Mouse (Mus musculus): Measurements from ENCODE around the gene Rsad1. TPM values are rescaled to one million over a fixed set of nuclear protein-coding genes. Genes with fewer than 3 reads are reported as not detected.

The Rsad1 gene
- polyA plus RNA-seq, 1 experiment, result 3.2 TPM

DNA sequence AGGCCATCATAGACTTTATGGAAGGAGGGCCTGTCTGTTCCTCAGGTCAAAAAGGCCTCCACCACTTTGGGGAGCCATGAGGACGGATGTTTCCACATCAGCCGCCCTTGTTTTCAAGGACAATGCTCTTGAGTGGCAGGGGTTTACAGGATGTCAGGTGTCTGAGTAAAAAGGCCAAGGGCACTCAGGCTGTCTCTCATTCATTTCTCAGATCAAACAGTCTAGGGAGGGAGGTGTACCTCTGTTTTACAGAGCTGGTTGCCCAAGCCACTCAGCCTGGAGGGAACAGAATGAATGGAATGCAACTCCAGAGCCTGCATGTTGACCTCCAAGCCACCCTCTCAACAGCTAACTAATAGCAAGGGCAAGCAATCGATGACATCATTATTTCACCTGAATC lies 53.6 kb downstream of the Rsad1 start:
- TF ChIP-seq CTCF (IDR thresholded peaks at IDR 0.05; ENCODE audit: low read depth, low read length), result no peak
- no peak for TF ChIP-seq EP300 (IDR thresholded peaks at IDR 0.05; ENCODE audit: insufficient read depth, low read depth, low read length)
- TF ChIP-seq POLR2A (IDR thresholded peaks at IDR 0.05; ENCODE audit: insufficient read depth, low read length), result no peak
- Histone ChIP-seq H3K4me3 (ENCODE audit: low read depth, low read length) (no peak overlapping the region), H3K27me3 (ENCODE audit: control insufficient read depth, insufficient read depth, low read length, poor library complexity, severe bottlenecking) (no peaks in the 10 kb centered on the region), H3K36me3 (ENCODE audit: control insufficient read depth, insufficient read depth, low read length, poor library complexity, severe bottlenecking) (no peaks in the 10 kb centered on the region), H3K9ac (ENCODE audit: low read depth, poor library complexity, severe bottlenecking) (no peak overlapping the region), H3K9me3 (replicated peaks; ENCODE audit: control insufficient read depth, insufficient read depth, low read length, poor library complexity, severe bottlenecking) (no peaks in the 10 kb centered on the region), H3K27ac (ENCODE audit: insufficient read depth, low read length) (no peak overlapping the region), H3K4me1 (ENCODE audit: control insufficient read depth, insufficient read depth, low read length) (peaks cover 2% of the 10 kb centered on the region)

- H3K27ac ChIP-seq (ENCODE audit: insufficient read depth, low read length), result no peak overlapping the region
- H3K9ac ChIP-seq (ENCODE audit: low read depth, poor library complexity, severe bottlenecking), result peak overlapping the region; percentile 71
- H3K4me1 ChIP-seq (ENCODE audit: control insufficient read depth, insufficient read depth, low read length), result no peaks in the 10 kb centered on the region
- H3K9me3 ChIP-seq (replicated peaks; ENCODE audit: control insufficient read depth, insufficient read depth, low read length, poor library complexity, severe bottlenecking), result no peaks in the 10 kb centered on the region
- no peaks in the 10 kb centered on the region for H3K36me3 ChIP-seq (ENCODE audit: control insufficient read depth, insufficient read depth, low read length, poor library complexity, severe bottlenecking)
- peak overlapping the region; percentile 62 for H3K4me3 ChIP-seq (ENCODE audit: low read depth, low read length)
- no peak for TF ChIP-seq CTCF (IDR thresholded peaks at IDR 0.05; ENCODE audit: low read depth, low read length)
- no peak for TF ChIP-seq POLR2A (IDR thresholded peaks at IDR 0.05; ENCODE audit: insufficient read depth, low read length)
- TF ChIP-seq EP300 (IDR thresholded peaks at IDR 0.05; ENCODE audit: insufficient read depth, low read depth, low read length), result no peak
- no peaks in the 10 kb centered on the region for H3K27me3 ChIP-seq (ENCODE audit: control insufficient read depth, insufficient read depth, low read length, poor library complexity, severe bottlenecking)
Observed at GRCm38 (mm10) chr11:94491749-94492099, 57.3 kb downstream of the Rsad1 start.

DNA sequence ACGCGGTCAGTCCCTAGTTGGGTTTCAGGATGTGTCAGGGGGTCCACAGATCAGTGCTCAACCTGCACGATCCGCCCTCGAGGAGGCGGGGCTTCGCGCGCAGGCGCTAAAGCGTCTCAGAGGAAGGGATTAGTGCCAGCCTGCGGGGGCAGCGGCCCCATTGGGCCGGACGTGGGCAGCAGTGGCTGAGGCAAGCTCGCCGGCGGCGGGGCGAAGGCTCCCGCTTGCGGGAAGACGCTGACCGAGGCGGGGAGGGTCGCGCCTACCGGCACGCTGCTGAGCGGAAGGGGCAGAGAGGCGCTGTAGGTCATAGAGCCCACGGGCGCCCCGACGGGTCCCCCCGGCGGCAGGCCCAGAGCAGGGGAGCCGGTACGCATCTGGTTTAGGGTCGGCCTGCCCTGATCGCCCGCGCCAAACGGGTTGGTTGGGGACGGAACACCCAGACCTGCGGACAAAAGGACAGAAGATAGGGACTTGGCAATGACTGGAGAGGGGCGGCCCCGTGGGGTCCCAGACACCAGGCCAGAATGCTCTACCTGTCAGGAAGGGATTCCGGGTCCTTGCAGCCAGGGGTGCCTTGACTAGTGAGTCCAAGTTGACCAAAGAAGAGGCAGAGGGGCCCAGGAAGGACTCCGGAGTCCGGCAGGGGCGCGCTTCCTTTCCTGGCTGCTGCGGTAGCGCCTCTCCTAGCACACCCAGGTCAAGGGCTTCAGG lies 57.9 kb downstream of the Rsad1 start:
- Histone ChIP-seq H3K4me3 (ENCODE audit: low read depth, low read length) (peak overlapping the region; percentile 62), H3K27me3 (ENCODE audit: control insufficient read depth, insufficient read depth, low read length, poor library complexity, severe bottlenecking) (no peaks in the 10 kb centered on the region), H3K4me1 (ENCODE audit: control insufficient read depth, insufficient read depth, low read length) (no peaks in the 10 kb centered on the region), H3K9ac (ENCODE audit: low read depth, poor library complexity, severe bottlenecking) (peak overlapping the region; percentile 71), H3K9me3 (replicated peaks; ENCODE audit: control insufficient read depth, insufficient read depth, low read length, poor library complexity, severe bottlenecking) (no peaks in the 10 kb centered on the region), H3K36me3 (ENCODE audit: control insufficient read depth, insufficient read depth, low read length, poor library complexity, severe bottlenecking) (no peaks in the 10 kb centered on the region), H3K27ac (ENCODE audit: insufficient read depth, low read length) (no peak overlapping the region)
- no peak for TF ChIP-seq EP300 (IDR thresholded peaks at IDR 0.05; ENCODE audit: insufficient read depth, low read depth, low read length)
- no peak for TF ChIP-seq CTCF (IDR thresholded peaks at IDR 0.05; ENCODE audit: low read depth, low read length)
- TF ChIP-seq POLR2A (IDR thresholded peaks at IDR 0.05; ENCODE audit: insufficient read depth, low read length), result no peak

Other genes starting within 250 kb of the Rsad1 start
- gene Luc7l3, start 227.3 kb downstream of the Rsad1 start, polyA plus RNA-seq (2011; ENCODE audit: insufficient read depth, insufficient read length, low read depth, missing spikeins), result 182 and 223 TPM in 2 replicates
- 51.7 and 66.3 TPM in 2 replicates for gene Ankrd40, start 221.3 kb downstream of the Rsad1 start, polyA plus RNA-seq (2011; ENCODE audit: insufficient read depth, insufficient read length, low read depth, missing spikeins)
- 0.24 and 1.2 TPM in 2 replicates for gene Abcc3, start 156.3 kb downstream of the Rsad1 start, polyA plus RNA-seq (2011; ENCODE audit: insufficient read depth, insufficient read length, low read depth, missing spikeins)
- gene Cacna1g, start 75.1 kb downstream of the Rsad1 start, polyA plus RNA-seq (2011; ENCODE audit: insufficient read depth, insufficient read length, low read depth, missing spikeins), result 2.9 and 8.6 TPM in 2 replicates
- 1.4 TPM in 1 of 2 replicates, not detected in the other for gene Spata20, start 63.1 kb downstream of the Rsad1 start, polyA plus RNA-seq (2011; ENCODE audit: insufficient read depth, insufficient read length, low read depth, missing spikeins)
- gene Epn3, start 49.3 kb downstream of the Rsad1 start, polyA plus RNA-seq (2011; ENCODE audit: insufficient read depth, insufficient read length, low read depth, missing spikeins), result 2.7 and 2.9 TPM in 2 replicates
- 1.2 and 1.3 TPM in 2 replicates for gene Mycbpap, start 27.5 kb downstream of the Rsad1 start, polyA plus RNA-seq (2011; ENCODE audit: insufficient read depth, insufficient read length, low read depth, missing spikeins)
- not detected in 2 replicates for gene Chad, start 15.8 kb upstream of the Rsad1 start, polyA plus RNA-seq (2011; ENCODE audit: insufficient read depth, insufficient read length, low read depth, missing spikeins)
- 16.1 and 16.6 TPM in 2 replicates for gene Acsf2, start 52.6 kb upstream of the Rsad1 start, polyA plus RNA-seq (2011; ENCODE audit: insufficient read depth, insufficient read length, low read depth, missing spikeins)
- gene Lrrc59, start 80.5 kb upstream of the Rsad1 start, polyA plus RNA-seq (2011; ENCODE audit: insufficient read depth, insufficient read length, low read depth, missing spikeins), result 163 and 171 TPM in 2 replicates
- gene Mrpl27, start 104.5 kb upstream of the Rsad1 start, polyA plus RNA-seq (2011; ENCODE audit: insufficient read depth, insufficient read length, low read depth, missing spikeins), result 48.1 and 49.0 TPM in 2 replicates
- gene Eme1, start 104.7 kb upstream of the Rsad1 start, polyA plus RNA-seq (2011; ENCODE audit: insufficient read depth, insufficient read length, low read depth, missing spikeins), result 31.8 and 33.3 TPM in 2 replicates
- 16.8 and 20.1 TPM in 2 replicates for gene Xylt2, start 128.3 kb upstream of the Rsad1 start, polyA plus RNA-seq (2011; ENCODE audit: insufficient read depth, insufficient read length, low read depth, missing spikeins)
- gene Gm11541, start 155.2 kb upstream of the Rsad1 start, polyA plus RNA-seq (2011; ENCODE audit: insufficient read depth, insufficient read length, low read depth, missing spikeins), result not detected in 2 replicates
- 0.55 TPM in 1 of 2 replicates, not detected in the other for gene Cdc34b, start 192.5 kb upstream of the Rsad1 start, polyA plus RNA-seq (2011; ENCODE audit: insufficient read depth, insufficient read length, low read depth, missing spikeins)
- 0.30 TPM in 1 of 2 replicates, not detected in the other for gene Tmem92, start 233.4 kb upstream of the Rsad1 start, polyA plus RNA-seq (2011; ENCODE audit: insufficient read depth, insufficient read length, low read depth, missing spikeins)